Mouse (Mus musculus): Measurements from ENCODE around the gene Dhdh. TPM values are rescaled to one million over a fixed set of nuclear protein-coding genes. Genes with fewer than 3 reads are reported as not detected.
"Not testable (repeated sequence)": the region's sequence is repeated elsewhere in the genome, so short reads cannot be mapped to it uniquely, and the experiment has no call there.

Dhdh gene
- polyA plus RNA-seq (2012; ENCODE audit: insufficient read depth, low replicate concordance), result 0.23 and 0.70 TPM in 2 replicates

DNA sequence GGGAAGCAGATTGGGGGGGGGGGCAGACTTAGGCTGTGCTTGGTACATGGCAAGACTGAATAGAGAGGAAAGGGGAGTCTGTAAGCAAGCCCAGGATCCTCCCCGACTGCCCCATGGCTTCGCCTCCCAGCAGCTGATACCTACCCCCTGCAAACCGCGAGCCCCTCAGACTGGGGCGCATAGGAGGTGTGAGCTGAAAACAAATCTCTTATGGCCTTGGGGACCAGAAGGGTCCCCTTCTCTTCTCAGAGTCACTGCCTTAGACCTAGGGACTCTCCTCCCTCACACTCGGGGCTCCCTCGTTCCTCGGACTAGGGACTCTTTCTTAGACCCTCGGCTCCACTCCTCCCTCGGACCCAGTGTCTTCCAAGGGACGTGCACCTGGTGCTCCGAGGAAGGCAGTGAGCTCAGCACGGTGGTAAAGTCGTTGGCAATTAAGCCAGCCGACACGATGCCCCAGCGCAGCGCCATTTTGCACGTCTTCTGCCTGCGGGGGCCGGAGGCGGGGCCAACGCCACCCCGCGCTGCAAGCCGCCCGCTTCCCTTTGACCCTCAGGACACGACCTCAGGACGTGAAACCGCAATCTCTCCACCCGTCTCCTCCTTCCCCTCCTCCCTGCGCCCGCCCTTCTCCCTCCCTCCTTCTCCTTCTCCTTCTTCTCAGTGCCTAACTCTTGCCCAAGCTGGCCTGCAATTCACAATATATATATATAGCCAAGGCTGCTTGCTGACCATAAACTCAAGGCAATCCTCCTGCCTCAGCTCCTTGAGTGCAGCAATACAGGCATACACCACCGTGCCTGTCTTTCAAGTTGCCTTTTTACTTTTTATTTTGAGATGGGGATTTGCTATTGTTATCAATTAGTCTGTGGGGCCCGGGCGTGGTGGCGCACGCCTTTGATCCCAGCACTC lies at the start of gene Dhdh:
Gene Dhdh, minus strand, starts transcription at position 513 of the 912 bp plus-strand sequence.
- Histone ChIP-seq H3K4me1 (peaks cover 56% of the 10 kb centered on the region), H3K9me3 (no peaks in the 10 kb centered on the region), H3K4me3 (replicated peaks) (peak within 1 kb of the TSS; percentile 89), H3K27me3 (replicated peaks) (peaks cover 11% of the 10 kb centered on the region), H3K36me3 (replicated peaks; ENCODE audit: low read length) (peaks cover 19% of the 10 kb centered on the region)
- TF ChIP-seq FLI1 (IDR thresholded peaks at IDR 0.05; ENCODE audit: low read length) (no peak), GATA1 (IDR thresholded peaks at IDR 0.05; ENCODE audit: borderline replicate concordance, low read length) (no peak)

- H3K4me1 ChIP-seq, result peaks cover 22% of the 10 kb centered on the region
- no peaks in the 10 kb centered on the region for H3K36me3 ChIP-seq (replicated peaks; ENCODE audit: low read length)
- H3K4me3 ChIP-seq (replicated peaks), result peak overlapping the region; percentile 86
- peaks cover 4% of the 10 kb centered on the region for H3K9me3 ChIP-seq
- TF ChIP-seq GATA1 (IDR thresholded peaks at IDR 0.05; ENCODE audit: borderline replicate concordance, low read length), result no peak
- H3K27me3 ChIP-seq (replicated peaks), result peaks cover 35% of the 10 kb centered on the region
These were observed 49.0 kb upstream of the Dhdh start for GRCm38 (mm10) chr7:45537602-45538001.

DNA sequence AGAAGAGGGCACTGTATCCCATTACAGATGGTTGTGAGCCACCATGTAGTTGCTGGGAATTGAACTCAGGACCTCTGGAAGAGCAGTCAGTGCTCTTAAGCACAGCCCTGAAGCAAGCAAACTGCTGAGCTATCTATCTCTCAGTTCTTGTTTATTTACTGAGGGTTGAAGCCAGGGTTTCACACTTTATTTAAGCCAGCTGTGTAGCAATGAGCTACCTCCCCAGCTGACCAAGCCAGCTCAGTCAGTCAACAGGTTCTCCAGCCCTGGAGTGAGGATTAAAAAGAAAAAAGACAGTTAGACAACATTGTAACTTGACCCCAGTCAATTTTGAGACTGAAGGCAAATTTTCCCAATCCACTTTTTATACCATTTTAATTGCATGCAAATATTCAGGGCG lies 47.1 kb upstream of the Dhdh start:
- no peaks in the 10 kb centered on the region for H3K36me3 ChIP-seq (replicated peaks; ENCODE audit: low read length)
- no peak overlapping the region for H3K4me3 ChIP-seq (replicated peaks)
- no peak for TF ChIP-seq GATA1 (IDR thresholded peaks at IDR 0.05; ENCODE audit: borderline replicate concordance, low read length)
- H3K27me3 ChIP-seq (replicated peaks), result peaks cover 33% of the 10 kb centered on the region
- H3K9me3 ChIP-seq, result peaks cover 4% of the 10 kb centered on the region
- H3K4me1 ChIP-seq, result peaks cover 23% of the 10 kb centered on the region

DNA sequence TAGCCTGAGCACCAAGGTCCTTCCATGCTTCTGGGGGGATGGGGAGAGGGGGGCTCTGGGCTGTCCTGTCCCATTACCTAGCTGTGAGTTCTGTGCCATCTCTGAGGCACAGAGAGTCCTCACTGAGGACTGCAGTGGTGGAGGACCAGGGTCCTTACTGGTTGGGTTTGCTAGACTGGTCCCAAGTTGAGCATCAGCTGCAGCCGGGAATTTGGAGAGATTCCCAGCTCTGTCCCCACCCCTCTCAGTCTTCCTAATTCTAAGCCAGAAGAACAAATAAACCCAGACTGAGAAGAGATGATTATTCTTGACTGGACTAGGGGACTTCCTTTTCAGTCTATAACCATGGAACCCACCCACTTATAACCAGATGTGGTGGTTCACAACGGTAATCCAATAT lies 42.0 kb upstream of the Dhdh start:
- TF ChIP-seq FLI1 (IDR thresholded peaks at IDR 0.05; ENCODE audit: low read length) (no peak), GATA1 (IDR thresholded peaks at IDR 0.05; ENCODE audit: borderline replicate concordance, low read length) (no peak)
- Histone ChIP-seq H3K4me3 (replicated peaks) (no peak overlapping the region), H3K9me3 (no peaks in the 10 kb centered on the region), H3K27me3 (replicated peaks) (peaks cover 21% of the 10 kb centered on the region), H3K4me1 (peaks cover 42% of the 10 kb centered on the region), H3K36me3 (replicated peaks; ENCODE audit: low read length) (no peaks in the 10 kb centered on the region)

DNA sequence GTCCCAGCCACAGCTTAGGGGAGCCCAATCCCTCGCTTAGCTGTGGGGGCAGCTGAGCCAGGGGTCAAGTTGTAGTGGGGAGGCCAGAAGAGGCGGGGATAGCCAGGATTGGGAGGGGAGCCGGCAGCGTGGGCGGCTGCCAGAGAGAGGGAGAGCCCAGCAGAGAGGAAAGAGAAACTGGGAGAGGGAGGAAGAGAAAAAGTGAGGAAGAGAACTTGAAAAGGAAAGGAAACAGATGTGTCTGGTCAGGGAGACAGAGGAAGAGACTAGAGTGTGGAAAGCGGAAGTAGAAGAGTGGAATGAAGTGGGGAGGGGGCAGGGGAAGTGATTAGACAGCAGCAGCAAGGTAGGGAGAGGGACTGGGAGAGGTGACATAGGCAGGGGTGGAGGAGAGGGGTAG lies 40.9 kb upstream of the Dhdh start:
- H3K4me1 ChIP-seq, result peaks cover 41% of the 10 kb centered on the region
- peaks cover 20% of the 10 kb centered on the region for H3K27me3 ChIP-seq (replicated peaks)
- TF ChIP-seq GATA1 (IDR thresholded peaks at IDR 0.05; ENCODE audit: borderline replicate concordance, low read length) (no peak), FLI1 (IDR thresholded peaks at IDR 0.05; ENCODE audit: low read length) (no peak)
- peaks cover 9% of the 10 kb centered on the region for H3K36me3 ChIP-seq (replicated peaks; ENCODE audit: low read length)
- H3K4me3 ChIP-seq (replicated peaks), result peak overlapping the region; percentile 71
- H3K9me3 ChIP-seq, result no peaks in the 10 kb centered on the region

- peaks cover 30% of the 10 kb centered on the region for H3K36me3 ChIP-seq (replicated peaks; ENCODE audit: low read length)
- not testable (repeated sequence) for H3K9me3 ChIP-seq; H3K27me3 ChIP-seq (replicated peaks)
- H3K4me1 ChIP-seq, result peaks cover 61% of the 10 kb centered on the region
- peak overlapping the region; percentile 99 for H3K4me3 ChIP-seq (replicated peaks)
These were observed 38.6 kb upstream of the Dhdh start for GRCm38 (mm10) chr7:45527169-45527568.

GRCm38 (mm10) chr7:45526474-45527120 lies 38.0 kb upstream of the Dhdh start:
- H3K36me3 ChIP-seq (replicated peaks; ENCODE audit: low read length), result peaks cover 31% of the 10 kb centered on the region
- H3K9me3 ChIP-seq, result no peaks in the 10 kb centered on the region
- H3K4me3 ChIP-seq (replicated peaks), result peak overlapping the region; percentile 99
- peaks cover 9% of the 10 kb centered on the region for H3K27me3 ChIP-seq (replicated peaks)
- TF ChIP-seq GATA1 (IDR thresholded peaks at IDR 0.05; ENCODE audit: borderline replicate concordance, low read length), result no peak
- TF ChIP-seq FLI1 (IDR thresholded peaks at IDR 0.05; ENCODE audit: low read length), result no peak
- peaks cover 67% of the 10 kb centered on the region for H3K4me1 ChIP-seq

DNA sequence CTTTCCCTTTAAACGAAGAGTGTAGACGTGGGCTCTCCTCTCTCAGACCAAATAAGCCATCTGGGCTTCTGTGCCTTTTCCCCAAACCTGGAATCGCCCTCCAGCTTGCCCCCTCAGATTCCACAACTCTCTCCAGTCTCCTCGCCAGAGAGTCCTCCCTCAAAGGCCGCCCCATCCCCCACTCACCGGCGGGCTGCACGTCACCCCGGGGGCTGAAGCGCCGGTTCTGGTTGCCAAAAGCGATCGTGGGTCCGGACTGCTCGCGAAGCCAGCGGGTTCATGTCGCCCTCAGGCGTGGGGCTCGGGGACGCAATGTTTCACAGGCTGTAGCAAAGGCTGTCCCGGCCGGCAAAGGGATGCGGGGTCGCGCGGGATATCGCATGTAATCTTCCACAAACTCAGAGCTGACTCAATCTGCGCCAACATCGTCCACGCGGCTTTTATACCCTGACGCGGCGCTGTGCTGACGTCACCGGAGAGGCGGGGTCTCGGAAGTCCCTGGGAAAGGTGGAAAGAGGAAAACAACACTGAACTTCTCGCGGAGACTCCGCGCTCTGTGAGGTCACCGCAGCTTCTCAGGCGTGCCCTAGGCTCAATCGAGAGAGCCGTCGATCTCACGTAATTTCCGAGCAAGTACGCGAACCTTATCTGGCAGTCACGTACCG lies 37.3 kb upstream of the Dhdh start, which contains the start of the genes Ppp1r15a and Plekha4:
Gene Ppp1r15a, minus strand, starts transcription at position 460 of the 665 bp plus-strand sequence.
Gene Plekha4, plus strand, starts transcription at position 522 of the 665 bp plus-strand sequence.
- H3K4me1 ChIP-seq, result peaks cover 72% of the 10 kb centered on the region
- H3K9me3 ChIP-seq, result no peaks in the 10 kb centered on the region
- H3K4me3 ChIP-seq (replicated peaks), result peak within 1 kb of the TSS; percentile 99
- H3K36me3 ChIP-seq (replicated peaks; ENCODE audit: low read length), result peaks cover 31% of the 10 kb centered on the region
- peaks cover 7% of the 10 kb centered on the region for H3K27me3 ChIP-seq (replicated peaks)
- TF ChIP-seq GATA1 (IDR thresholded peaks at IDR 0.05; ENCODE audit: borderline replicate concordance, low read length) (peak; percentile 84; the same call in 2 of the 3 replicates), FLI1 (IDR thresholded peaks at IDR 0.05; ENCODE audit: low read length) (no peak)

- no peaks in the 10 kb centered on the region for H3K9me3 ChIP-seq
- peaks cover 70% of the 10 kb centered on the region for H3K4me1 ChIP-seq
- TF ChIP-seq GATA1 (IDR thresholded peaks at IDR 0.05; ENCODE audit: borderline replicate concordance, low read length) (peak; percentile 97), FLI1 (IDR thresholded peaks at IDR 0.05; ENCODE audit: low read length) (no peak)
- peaks cover 33% of the 10 kb centered on the region for H3K36me3 ChIP-seq (replicated peaks; ENCODE audit: low read length)
- peak overlapping the region; percentile 99 for H3K4me3 ChIP-seq (replicated peaks)
- peaks cover 2% of the 10 kb centered on the region for H3K27me3 ChIP-seq (replicated peaks)
These were observed 36.4 kb upstream of the Dhdh start for GRCm38 (mm10) chr7:45524841-45525621.
